Mouse (Mus musculus) CH12.LX (cell line): Measurements from ENCODE around the gene Cd200r1. TPM values are rescaled to one million over a fixed set of nuclear protein-coding genes. Genes with fewer than 3 reads are reported as not detected.
"Not testable (repeated sequence)": the region's sequence is repeated elsewhere in the genome, so short reads cannot be mapped to it uniquely, and the experiment has no call there.

ENCODE experiments used
- DNase-seq: peaks from one replicate; pipeline ENCODE4 v3.0.0-alpha.2; 2013; ENCODE audit errors: extremely low read depth
- H3K27ac ChIP-seq: 2 replicates; pipeline ENCODE4 v1.5.1; 2012; ENCODE audit warnings: low read depth, mild to moderate bottlenecking, control low read depth, moderate library complexity; ENCODE audit not compliant: insufficient read depth
- H3K27me3 ChIP-seq: replicated peaks from 2 replicates; pipeline ENCODE3; 2012; ENCODE audit warnings: inconsistent platforms
- H3K36me3 ChIP-seq, 2 experiments: replicated peaks in 1 of 2; 2 replicates each; pipeline versions ENCODE3 to v1.6.1; 2012; ENCODE audit warnings: inconsistent platforms in 1 of 2, low read length in 1 of 2, mild to moderate bottlenecking in 1 of 2, mixed read lengths in 1 of 2, moderate library complexity in 1 of 2; ENCODE audit not compliant: control insufficient read depth in 1 of 2, insufficient read depth in 1 of 2
- H3K4me1 ChIP-seq, 2 experiments: 2 replicates each; pipeline ENCODE4 v1.6.1; 2012; ENCODE audit warnings: inconsistent platforms in 1 of 2, moderate library complexity in 1 of 2; ENCODE audit not compliant: insufficient read depth in 2 of 2, control insufficient read depth in 1 of 2
- H3K4me2 ChIP-seq: 2 replicates; pipeline ENCODE4 v1.6.1; 2012; ENCODE audit warnings: low read depth, mild to moderate bottlenecking, control low read depth; ENCODE audit not compliant: poor library complexity, insufficient read depth, severe bottlenecking
- H3K4me3 ChIP-seq, 3 experiments: fragments of 150-350 bp in 1 of 3; sonication (generic) in 1 of 3; replicated peaks in 1 of 3; 2 replicates each; pipeline versions ENCODE3 to v1.5.1; 2011 to 2012; ENCODE audit warnings: low read depth in 2 of 3, low read length in 2 of 3, mild to moderate bottlenecking in 2 of 3, moderate library complexity in 2 of 3, control low read depth in 1 of 3, improper control_type of control experiment in 1 of 3, inconsistent platforms in 1 of 3, mixed read lengths in 1 of 3; ENCODE audit not compliant: poor library complexity in 1 of 3
- H3K79me2 ChIP-seq: replicated peaks from 2 replicates; pipeline ENCODE4 v1.6.1; 2012; ENCODE audit warnings: mild to moderate bottlenecking, moderate library complexity; ENCODE audit not compliant: control insufficient read depth, poor library complexity, insufficient read depth, severe bottlenecking; ENCODE audit errors: extremely low read depth
- H3K9ac ChIP-seq: 2 replicates; pipeline ENCODE4 v1.6.1; 2012; ENCODE audit warnings: low read depth, mild to moderate bottlenecking, control low read depth, moderate library complexity; ENCODE audit not compliant: insufficient read depth
- H3K9me3 ChIP-seq: replicated peaks from 2 replicates; pipeline ENCODE3; 2012; ENCODE audit warnings: low read length, inconsistent platforms, mixed read lengths
- CHD2 ChIP-seq: IDR thresholded peaks from 2 replicates; pipeline ENCODE4 v1.6.1; 2011; ENCODE audit warnings: low read length, improper control_type of control experiment
- ELF1 ChIP-seq: IDR thresholded peaks from 2 replicates; pipeline ENCODE4 v1.6.1; 2014; ENCODE audit warnings: low read depth, mild to moderate bottlenecking, inconsistent platforms, low read length, improper control_type of control experiment
- EP300 ChIP-seq: IDR thresholded peaks from 2 replicates; pipeline ENCODE4 v1.6.1; 2011; ENCODE audit warnings: low read length, improper control_type of control experiment
- IRF4 ChIP-seq: IDR thresholded peaks from 2 replicates; pipeline ENCODE4 v1.6.1; 2014; ENCODE audit warnings: low read depth, mild to moderate bottlenecking, inconsistent platforms, low read length, improper control_type of control experiment
- JUN ChIP-seq: IDR thresholded peaks from 2 replicates; pipeline ENCODE4 v1.6.1; 2011; ENCODE audit warnings: low read depth, mild to moderate bottlenecking, low read length, improper control_type of control experiment, moderate library complexity; ENCODE audit not compliant: insufficient read depth
- JUND ChIP-seq: conservative IDR thresholded peaks from 2 replicates; pipeline ENCODE4 v1.6.1; 2011; ENCODE audit warnings: low read depth, low read length, improper control_type of control experiment
- NRF1 ChIP-seq: IDR thresholded peaks from 2 replicates; pipeline ENCODE4 v1.6.1; 2014; ENCODE audit warnings: low read depth, mild to moderate bottlenecking, inconsistent platforms, low read length, improper control_type of control experiment, moderate library complexity
- ZMIZ1 ChIP-seq: IDR thresholded peaks from 2 replicates; pipeline ENCODE4 v1.6.1; 2012; ENCODE audit warnings: low read depth, mild to moderate bottlenecking, inconsistent platforms, low read length, improper control_type of control experiment
- dilution Hi-C: fragments of 300-500 bp; cut with MboI; formaldehyde crosslinking; loops from 2 replicates; pipeline ENCODE4 v1.14.3; 2020; ENCODE audit warnings: low sequenced_read_pairs; ENCODE audit not compliant: extremely low pct_unique_long_range_greater_than_20kb, extremely low pct_ligation_motif_present
- in situ Hi-C: fragments of 300-500 bp; cut with MboI; formaldehyde crosslinking; loops from 3 replicates; pipeline ENCODE4 v1.14.3; 2019; ENCODE audit warnings: low sequenced_read_pairs, low pct_ligation_motif_present, low pct_unique_long_range_greater_than_20kb, mixed read lengths
- polyA plus RNA-seq: library from polyadenylated mRNA; unstranded; fragments of >175 nt; gene quantifications from 2 replicates; pipeline ENCODE4 v1.2.1, GENCODE M21; 2012; ENCODE audit warnings: low read depth; ENCODE audit not compliant: insufficient read length
- total RNA-seq, 2 experiments: library from RNA; depleted of rRNA; stranded (reverse); fragments of 300-350 nt in 1 of 2; fragments of >200 nt in 1 of 2; gene quantifications; 2 replicates each; pipeline ENCODE4 v1.2.3; 2012 to 2014

The Cd200r1 gene
- total and polyA plus RNA-seq, 3 experiments, result 1.2 to 5.4 (median 1.3) TPM

DNA sequence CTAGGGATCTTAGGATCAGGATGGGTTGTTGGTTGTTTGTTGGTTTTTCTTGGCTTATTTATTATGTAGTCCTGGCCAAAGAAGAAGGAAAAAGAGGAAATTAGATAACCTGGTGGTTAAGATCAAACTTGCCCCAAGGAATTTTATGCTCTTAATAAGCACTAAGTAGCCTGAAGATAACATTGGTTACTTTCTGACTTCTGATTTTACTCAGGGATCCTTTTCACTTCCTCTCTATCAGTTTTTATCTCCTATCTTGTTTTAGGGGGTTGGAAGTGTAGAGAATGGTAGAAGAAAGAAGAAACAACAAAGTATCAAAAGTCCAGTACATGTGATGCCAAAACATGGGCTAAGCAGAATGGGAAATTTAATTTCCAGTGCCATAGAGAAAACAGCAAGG, 40.4 kb downstream of the Cd200r1 start:
- Histone ChIP-seq H3K9ac (no peak overlapping the region), H3K4me2 (no peak overlapping the region), H3K4me1 (peaks cover 0 to 7% of the 10 kb centered on the region in 2 experiments; a peak in 1 of 4 replicates), H3K36me3 (no peaks in the 10 kb centered on the region), H3K9me3 (no peaks in the 10 kb centered on the region), H3K4me3 (no peak overlapping the region), H3K27ac (no peak overlapping the region), H3K79me2 (no peaks in the 10 kb centered on the region), H3K27me3 (no peaks in the 10 kb centered on the region)
- in situ Hi-C loops (no loop called here), dilution Hi-C loops (no loop called here)
- DNase-seq, result no peak
- no peak for TF ChIP-seq ZMIZ1
- TF ChIP-seq IRF4, result peak; percentile 86
- peak; percentile 92 for TF ChIP-seq EP300
- peak; percentile 64 for TF ChIP-seq JUND
- TF ChIP-seq JUN, result peak; percentile 23; the same call in 1 of the 2 replicates

DNA sequence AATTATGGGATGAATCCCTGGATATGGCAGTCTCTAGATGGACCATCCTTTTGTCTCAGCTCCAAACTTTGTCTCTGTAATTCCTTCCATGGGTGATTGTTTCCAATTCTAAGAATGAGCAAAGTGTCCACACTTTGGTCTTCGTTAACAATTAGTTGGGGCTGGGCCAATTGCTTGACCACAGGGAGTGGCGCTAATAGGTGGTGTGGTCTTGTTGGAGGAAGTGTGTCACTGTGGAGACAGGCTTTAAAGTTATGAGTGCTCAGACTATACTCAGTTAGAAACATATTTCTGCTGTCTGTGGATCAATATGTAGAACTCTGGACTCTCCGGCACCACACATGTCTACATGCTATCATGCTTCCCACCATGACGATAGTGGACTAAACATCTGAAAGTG, 44.7 kb downstream of the Cd200r1 start:
- H3K4me2 ChIP-seq, dilution Hi-C loops, DNase-seq, H3K9me3 ChIP-seq, in situ Hi-C loops, H3K36me3 ChIP-seq, H3K79me2 ChIP-seq, H3K27ac ChIP-seq, H3K9ac ChIP-seq, H3K4me3 ChIP-seq, H3K27me3 ChIP-seq: not testable (repeated sequence)
- H3K4me1 ChIP-seq, result peaks cover 2 to 12% of the 10 kb centered on the region in 2 experiments; a peak in 3 of 4 replicates

GRCm38 (mm10) chr16:44811544-44811943, 46.0 kb downstream of the Cd200r1 start, which contains the start of gene Cd200r4:
Gene Cd200r4, plus strand, starts transcription at chr16:44811733.
- dilution Hi-C loops (no loop called here), in situ Hi-C loops (no loop called here)
- TF ChIP-seq NRF1, result no peak
- TF ChIP-seq ELF1, result no peak
- TF ChIP-seq CHD2, result no peak
- Histone ChIP-seq H3K79me2 (no peaks in the 10 kb centered on the region), H3K27me3 (no peaks in the 10 kb centered on the region), H3K27ac (no peak within 1 kb of the TSS), H3K4me3 (peak within 1 kb of the TSS in 1 of 3 experiments; percentile 24), H3K36me3 (no peaks in the 10 kb centered on the region), H3K9me3 (peaks cover 2% of the 10 kb centered on the region), H3K4me1 (peaks cover 2 to 10% of the 10 kb centered on the region in 2 experiments; a peak in 3 of 4 replicates), H3K9ac (peak within 1 kb of the TSS; percentile 56), H3K4me2 (peak within 1 kb of the TSS; percentile 93)
- no peak for DNase-seq
